Mouse (Mus musculus): ENCODE measurements around the gene Best1. TPM values are rescaled to one million over a fixed set of nuclear protein-coding genes. Genes with fewer than 3 reads are reported as not detected.

Gene Best1
- polyA plus RNA-seq, 1 experiment = 0.09 TPM

- no peak overlapping the region for H3ac ChIP-seq (ENCODE audit: control insufficient read depth, insufficient read length, low read depth)
- H3K36me3 ChIP-seq (ENCODE audit: control insufficient read depth, insufficient read depth) = no peaks in the 10 kb centered on the region
- TF ChIP-seq FOSL1 (IDR thresholded peaks at IDR 0.05; ENCODE audit: insufficient read depth, low read length, poor library complexity, severe bottlenecking) = no peak
- TF ChIP-seq USF1 (IDR thresholded peaks at IDR 0.05; ENCODE audit: low read depth) = no peak
- TF ChIP-seq MYOD1 (IDR thresholded peaks at IDR 0.05; ENCODE audit: control insufficient read depth, insufficient read length, low read depth) = no peak
- TF ChIP-seq MYOG (IDR thresholded peaks at IDR 0.05; ENCODE audit: control insufficient read depth, extremely low read depth, insufficient read length) = no peak
- no peak for TF ChIP-seq MAX (IDR thresholded peaks at IDR 0.05)
- H3K79me3 ChIP-seq (ENCODE audit: low read depth) = no peaks in the 10 kb centered on the region
- no peaks in the 10 kb centered on the region for H3K27me3 ChIP-seq (ENCODE audit: control insufficient read depth, insufficient read depth, insufficient read length)
- H3K4me3 ChIP-seq (ENCODE audit: insufficient read depth, poor library complexity, severe bottlenecking) = no peak overlapping the region
- H3K79me2 ChIP-seq (ENCODE audit: control insufficient read depth, insufficient read depth) = no peaks in the 10 kb centered on the region
Measured at GRCm38 (mm10) chr19:10033211-10033973, 32.0 kb upstream of the Best1 start.

GRCm38 (mm10) chr19:10029746-10030145 is 28.3 kb upstream of the Best1 start:
- H3K27me3 ChIP-seq (ENCODE audit: control insufficient read depth, insufficient read depth, insufficient read length) = no peaks in the 10 kb centered on the region
- no peaks in the 10 kb centered on the region for H3K79me2 ChIP-seq (ENCODE audit: control insufficient read depth, insufficient read depth)
- no peak overlapping the region for H3ac ChIP-seq (ENCODE audit: control insufficient read depth, insufficient read length, low read depth)
- no peaks in the 10 kb centered on the region for H3K36me3 ChIP-seq (ENCODE audit: control insufficient read depth, insufficient read depth)
- TF ChIP-seq CEBPB (IDR thresholded peaks at IDR 0.05; ENCODE audit: low read depth) (no peak), MYOD1 (IDR thresholded peaks at IDR 0.05; ENCODE audit: control insufficient read depth, insufficient read length, low read depth) (no peak), FOSL1 (IDR thresholded peaks at IDR 0.05; ENCODE audit: insufficient read depth, low read length, poor library complexity, severe bottlenecking) (no peak), CTCF (IDR thresholded peaks at IDR 0.05; ENCODE audit: control insufficient read depth, insufficient read depth, insufficient read length) (no peak)
- H3K4me3 ChIP-seq (ENCODE audit: insufficient read depth, poor library complexity, severe bottlenecking) = no peak overlapping the region
- no peaks in the 10 kb centered on the region for H3K79me3 ChIP-seq (ENCODE audit: low read depth)

GRCm38 (mm10) chr19:10025169-10025875 is 23.9 kb upstream of the Best1 start:
- H3K4me3 ChIP-seq (ENCODE audit: insufficient read depth, poor library complexity, severe bottlenecking) = no peak overlapping the region
- TF ChIP-seq FOSL1 (IDR thresholded peaks at IDR 0.05; ENCODE audit: insufficient read depth, low read length, poor library complexity, severe bottlenecking) (no peak), USF1 (IDR thresholded peaks at IDR 0.05; ENCODE audit: low read depth) (no peak), CEBPB (IDR thresholded peaks at IDR 0.05; ENCODE audit: low read depth) (no peak), MAX (IDR thresholded peaks at IDR 0.05) (no peak), MYOG (IDR thresholded peaks at IDR 0.05; ENCODE audit: control insufficient read depth, extremely low read depth, insufficient read length) (no peak), MYOD1 (IDR thresholded peaks at IDR 0.05; ENCODE audit: control insufficient read depth, insufficient read length, low read depth) (no peak), CTCF (IDR thresholded peaks at IDR 0.05; ENCODE audit: control insufficient read depth, insufficient read depth, insufficient read length) (no peak)
- H3K27me3 ChIP-seq (ENCODE audit: control insufficient read depth, insufficient read depth, insufficient read length) = no peaks in the 10 kb centered on the region
- H3K79me2 ChIP-seq (ENCODE audit: control insufficient read depth, insufficient read depth) = no peaks in the 10 kb centered on the region
- no peaks in the 10 kb centered on the region for H3K36me3 ChIP-seq (ENCODE audit: control insufficient read depth, insufficient read depth)
- no peaks in the 10 kb centered on the region for H3K79me3 ChIP-seq (ENCODE audit: low read depth)
- no peak overlapping the region for H3ac ChIP-seq (ENCODE audit: control insufficient read depth, insufficient read length, low read depth)

- H3K79me2 ChIP-seq (ENCODE audit: control insufficient read depth, insufficient read depth) = no peaks in the 10 kb centered on the region
- no peak for TF ChIP-seq MAX (IDR thresholded peaks at IDR 0.05)
- TF ChIP-seq CTCF (IDR thresholded peaks at IDR 0.05; ENCODE audit: control insufficient read depth, insufficient read depth, insufficient read length) = no peak
- TF ChIP-seq MYOG (IDR thresholded peaks at IDR 0.05; ENCODE audit: control insufficient read depth, extremely low read depth, insufficient read length) = no peak
- TF ChIP-seq MYOD1 (IDR thresholded peaks at IDR 0.05; ENCODE audit: control insufficient read depth, insufficient read length, low read depth) = no peak
- no peak for TF ChIP-seq USF1 (IDR thresholded peaks at IDR 0.05; ENCODE audit: low read depth)
- TF ChIP-seq CEBPB (IDR thresholded peaks at IDR 0.05; ENCODE audit: low read depth) = no peak
- no peak for TF ChIP-seq FOSL1 (IDR thresholded peaks at IDR 0.05; ENCODE audit: insufficient read depth, low read length, poor library complexity, severe bottlenecking)
- no peaks in the 10 kb centered on the region for H3K79me3 ChIP-seq (ENCODE audit: low read depth)
- H3ac ChIP-seq (ENCODE audit: control insufficient read depth, insufficient read length, low read depth) = no peak overlapping the region
- H3K36me3 ChIP-seq (ENCODE audit: control insufficient read depth, insufficient read depth) = no peaks in the 10 kb centered on the region
- H3K4me3 ChIP-seq (ENCODE audit: insufficient read depth, poor library complexity, severe bottlenecking) = no peak overlapping the region
- H3K27me3 ChIP-seq (ENCODE audit: control insufficient read depth, insufficient read depth, insufficient read length) = no peaks in the 10 kb centered on the region
Measured at GRCm38 (mm10) chr19:10023304-10023758, 21.9 kb upstream of the Best1 start.

GRCm38 (mm10) chr19:10022414-10023303 is 21.2 kb upstream of the Best1 start:
- no peaks in the 10 kb centered on the region for H3K79me3 ChIP-seq (ENCODE audit: low read depth)
- no peaks in the 10 kb centered on the region for H3K27me3 ChIP-seq (ENCODE audit: control insufficient read depth, insufficient read depth, insufficient read length)
- no peak overlapping the region for H3ac ChIP-seq (ENCODE audit: control insufficient read depth, insufficient read length, low read depth)
- no peaks in the 10 kb centered on the region for H3K79me2 ChIP-seq (ENCODE audit: control insufficient read depth, insufficient read depth)
- TF ChIP-seq MYOD1 (IDR thresholded peaks at IDR 0.05; ENCODE audit: control insufficient read depth, insufficient read length, low read depth) (no peak), USF1 (IDR thresholded peaks at IDR 0.05; ENCODE audit: low read depth) (no peak), MYOG (IDR thresholded peaks at IDR 0.05; ENCODE audit: control insufficient read depth, extremely low read depth, insufficient read length) (no peak), MAX (IDR thresholded peaks at IDR 0.05) (no peak), FOSL1 (IDR thresholded peaks at IDR 0.05; ENCODE audit: insufficient read depth, low read length, poor library complexity, severe bottlenecking) (no peak), CEBPB (IDR thresholded peaks at IDR 0.05; ENCODE audit: low read depth) (no peak), CTCF (IDR thresholded peaks at IDR 0.05; ENCODE audit: control insufficient read depth, insufficient read depth, insufficient read length) (no peak)
- H3K4me3 ChIP-seq (ENCODE audit: insufficient read depth, poor library complexity, severe bottlenecking) = no peak overlapping the region
- no peaks in the 10 kb centered on the region for H3K36me3 ChIP-seq (ENCODE audit: control insufficient read depth, insufficient read depth)

All from C2C12 (cell line).